Mouse (Mus musculus): Measurements from ENCODE around the gene Ptprn2. TPM values are rescaled to one million over a fixed set of nuclear protein-coding genes. Genes with fewer than 3 reads are reported as not detected.

The Ptprn2 gene
- polyA plus RNA-seq, 1 experiment from 2014 or later, result 0.08 TPM

DNA sequence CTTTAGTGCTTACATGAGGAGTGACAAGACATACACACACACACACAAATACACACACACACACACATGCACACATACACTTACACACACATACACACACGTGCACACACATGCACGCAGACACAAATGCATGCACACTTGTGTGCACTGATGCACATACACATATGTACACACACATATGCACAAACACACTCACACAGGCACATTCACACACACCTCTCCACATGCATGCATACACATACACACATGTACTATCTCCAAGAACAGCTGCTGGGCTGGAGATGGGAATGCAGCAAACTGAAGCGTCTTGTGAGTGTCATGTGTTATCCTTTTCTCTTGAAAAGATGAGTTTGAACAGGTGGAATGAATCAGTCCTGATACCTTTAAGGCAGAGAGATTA is 115.9 kb downstream of the Ptprn2 start:
- Histone ChIP-seq H3K36me3 (ENCODE audit: control insufficient read depth, insufficient read depth, low read length) (no peaks in the 10 kb centered on the region), H3K27me3 (ENCODE audit: control insufficient read depth, insufficient read depth, low read length) (no peaks in the 10 kb centered on the region), H3K27ac (ENCODE audit: low read depth, low read length) (no peak overlapping the region), H3K4me3 (ENCODE audit: low read length) (no peak overlapping the region), H3K4me2 (replicated peaks; ENCODE audit: low read depth, low read length) (no peak overlapping the region), H3K9me3 (ENCODE audit: control insufficient read depth, low read length) (no peaks in the 10 kb centered on the region), H3K4me1 (ENCODE audit: control insufficient read depth, insufficient read depth, low read length) (no peaks in the 10 kb centered on the region), H3K9ac (ENCODE audit: low read depth, low read length) (no peak overlapping the region)
- WGBS, result 89% methylated on average over 3 of the region's 3 CpGs
- ATAC-seq (ENCODE audit: low FRiP score, low TSS enrichment), result no peak

DNA sequence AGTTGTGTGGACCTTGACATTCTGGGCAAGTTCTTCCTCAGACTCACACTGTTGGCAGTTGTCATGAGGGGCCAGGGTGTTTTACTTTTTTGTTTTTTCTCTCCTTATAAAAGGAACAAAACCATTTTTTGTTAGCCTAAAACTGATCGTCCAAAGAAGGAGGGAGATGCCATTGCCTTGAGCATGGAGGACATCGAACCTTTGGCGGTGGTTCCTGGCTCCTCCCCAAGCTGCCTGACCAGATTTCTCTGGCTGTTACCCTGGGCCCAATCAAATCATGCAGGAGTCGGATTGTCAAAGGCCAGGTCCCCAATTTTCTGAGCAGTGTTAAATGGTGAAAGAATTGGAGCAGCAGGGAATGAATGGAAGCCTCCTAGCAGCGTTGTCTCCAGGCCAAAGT is 116.4 kb downstream of the Ptprn2 start:
- Histone ChIP-seq H3K4me2 (replicated peaks; ENCODE audit: low read depth, low read length) (no peak overlapping the region), H3K4me3 (ENCODE audit: low read length) (no peak overlapping the region), H3K36me3 (ENCODE audit: control insufficient read depth, insufficient read depth, low read length) (no peaks in the 10 kb centered on the region), H3K9ac (ENCODE audit: low read depth, low read length) (no peak overlapping the region), H3K27ac (ENCODE audit: low read depth, low read length) (no peak overlapping the region), H3K4me1 (ENCODE audit: control insufficient read depth, insufficient read depth, low read length) (no peaks in the 10 kb centered on the region), H3K9me3 (ENCODE audit: control insufficient read depth, low read length) (no peaks in the 10 kb centered on the region), H3K27me3 (ENCODE audit: control insufficient read depth, insufficient read depth, low read length) (no peaks in the 10 kb centered on the region)
- no peak for ATAC-seq (ENCODE audit: low FRiP score, low TSS enrichment)
- WGBS, result 85% methylated on average over 5 of the region's 5 CpGs

DNA sequence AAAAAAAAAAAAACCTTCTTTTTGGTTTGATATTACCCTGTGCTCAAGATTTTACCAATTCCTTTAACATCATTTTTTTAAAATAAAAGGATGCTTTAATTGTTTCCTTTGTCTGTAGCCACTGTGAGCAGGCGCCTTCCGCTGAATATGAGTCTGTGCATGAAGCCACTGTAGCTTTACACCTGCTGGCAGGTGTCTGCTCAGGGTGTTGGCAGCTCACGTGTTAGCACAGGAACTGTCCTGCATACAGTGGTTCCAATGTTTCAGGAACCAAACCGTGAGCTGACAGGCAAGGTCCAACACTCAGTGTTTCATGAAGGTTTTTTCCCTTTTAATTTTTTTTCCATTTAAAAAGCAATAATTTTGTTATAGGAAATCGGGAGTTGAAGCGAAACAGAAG is 123.1 kb downstream of the Ptprn2 start:
- H3K4me2 ChIP-seq (replicated peaks; ENCODE audit: low read depth, low read length), result no peak overlapping the region
- no peak overlapping the region for H3K9ac ChIP-seq (ENCODE audit: low read depth, low read length)
- no peak for ATAC-seq (ENCODE audit: low FRiP score, low TSS enrichment)
- no peaks in the 10 kb centered on the region for H3K9me3 ChIP-seq (ENCODE audit: control insufficient read depth, low read length)
- no peak overlapping the region for H3K27ac ChIP-seq (ENCODE audit: low read depth, low read length)
- no peak overlapping the region for H3K4me3 ChIP-seq (ENCODE audit: low read length)
- H3K27me3 ChIP-seq (ENCODE audit: control insufficient read depth, insufficient read depth, low read length), result no peaks in the 10 kb centered on the region
- WGBS, result 84% methylated on average over 6 of the region's 6 CpGs
- H3K4me1 ChIP-seq (ENCODE audit: control insufficient read depth, insufficient read depth, low read length), result no peaks in the 10 kb centered on the region
- no peaks in the 10 kb centered on the region for H3K36me3 ChIP-seq (ENCODE audit: control insufficient read depth, insufficient read depth, low read length)

DNA sequence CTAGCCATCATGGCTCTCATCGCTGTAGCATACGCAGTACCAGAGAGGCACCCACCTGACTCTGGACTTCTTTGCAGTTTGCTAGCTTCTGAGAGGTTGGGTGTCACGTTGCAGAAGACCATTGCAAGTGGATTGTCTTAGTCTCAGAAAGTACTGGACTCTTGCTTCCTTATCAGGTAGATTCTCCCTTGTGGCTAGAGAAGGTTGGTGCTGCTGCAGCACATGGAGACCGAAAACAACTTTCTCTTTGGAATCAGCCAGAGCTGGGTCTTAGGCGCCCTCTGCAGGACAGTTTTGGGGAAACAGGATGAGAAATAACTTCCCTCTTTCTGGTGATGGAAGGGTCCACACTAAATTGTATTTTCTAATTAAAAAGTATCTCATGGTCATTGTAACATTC is 134.3 kb downstream of the Ptprn2 start:
- 46% methylated on average over 5 of the region's 5 CpGs for WGBS
- no peak overlapping the region for H3K27ac ChIP-seq (ENCODE audit: low read depth, low read length)
- H3K4me3 ChIP-seq (ENCODE audit: low read length), result no peak overlapping the region
- no peaks in the 10 kb centered on the region for H3K36me3 ChIP-seq (ENCODE audit: control insufficient read depth, insufficient read depth, low read length)
- no peak overlapping the region for H3K9ac ChIP-seq (ENCODE audit: low read depth, low read length)
- H3K4me2 ChIP-seq (replicated peaks; ENCODE audit: low read depth, low read length), result no peak overlapping the region
- no peaks in the 10 kb centered on the region for H3K9me3 ChIP-seq (ENCODE audit: control insufficient read depth, low read length)
- no peaks in the 10 kb centered on the region for H3K4me1 ChIP-seq (ENCODE audit: control insufficient read depth, insufficient read depth, low read length)
- peak; percentile 81 for ATAC-seq (ENCODE audit: low FRiP score, low TSS enrichment)
- no peaks in the 10 kb centered on the region for H3K27me3 ChIP-seq (ENCODE audit: control insufficient read depth, insufficient read depth, low read length)

DNA sequence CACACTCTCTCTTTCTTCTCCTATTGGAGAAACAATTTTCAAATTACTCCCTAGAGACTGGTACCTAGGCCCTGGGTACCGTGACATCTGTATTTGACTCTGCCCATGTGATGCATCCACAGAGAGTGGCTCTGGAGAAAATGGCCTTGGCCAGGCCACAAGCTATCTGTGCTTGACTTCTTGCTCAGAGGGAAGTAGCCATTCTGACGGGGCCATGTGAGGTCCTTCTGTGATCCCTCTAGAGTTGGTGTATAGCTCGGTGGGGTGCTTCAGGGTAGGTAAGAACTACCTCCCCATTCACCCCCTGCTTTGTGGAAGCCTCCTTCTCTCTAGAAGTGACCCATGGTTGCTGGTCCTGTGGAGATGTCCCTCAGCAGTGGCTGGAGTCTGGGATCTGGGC is 134.8 kb downstream of the Ptprn2 start:
- Histone ChIP-seq H3K4me2 (replicated peaks; ENCODE audit: low read depth, low read length) (no peak overlapping the region), H3K36me3 (ENCODE audit: control insufficient read depth, insufficient read depth, low read length) (no peaks in the 10 kb centered on the region), H3K9ac (ENCODE audit: low read depth, low read length) (no peak overlapping the region), H3K4me1 (ENCODE audit: control insufficient read depth, insufficient read depth, low read length) (no peaks in the 10 kb centered on the region), H3K27me3 (ENCODE audit: control insufficient read depth, insufficient read depth, low read length) (no peaks in the 10 kb centered on the region), H3K9me3 (ENCODE audit: control insufficient read depth, low read length) (no peaks in the 10 kb centered on the region), H3K4me3 (ENCODE audit: low read length) (no peak overlapping the region), H3K27ac (ENCODE audit: low read depth, low read length) (no peak overlapping the region)
- WGBS, result 83% methylated on average over 3 of the region's 3 CpGs
- no peak for ATAC-seq (ENCODE audit: low FRiP score, low TSS enrichment)

DNA sequence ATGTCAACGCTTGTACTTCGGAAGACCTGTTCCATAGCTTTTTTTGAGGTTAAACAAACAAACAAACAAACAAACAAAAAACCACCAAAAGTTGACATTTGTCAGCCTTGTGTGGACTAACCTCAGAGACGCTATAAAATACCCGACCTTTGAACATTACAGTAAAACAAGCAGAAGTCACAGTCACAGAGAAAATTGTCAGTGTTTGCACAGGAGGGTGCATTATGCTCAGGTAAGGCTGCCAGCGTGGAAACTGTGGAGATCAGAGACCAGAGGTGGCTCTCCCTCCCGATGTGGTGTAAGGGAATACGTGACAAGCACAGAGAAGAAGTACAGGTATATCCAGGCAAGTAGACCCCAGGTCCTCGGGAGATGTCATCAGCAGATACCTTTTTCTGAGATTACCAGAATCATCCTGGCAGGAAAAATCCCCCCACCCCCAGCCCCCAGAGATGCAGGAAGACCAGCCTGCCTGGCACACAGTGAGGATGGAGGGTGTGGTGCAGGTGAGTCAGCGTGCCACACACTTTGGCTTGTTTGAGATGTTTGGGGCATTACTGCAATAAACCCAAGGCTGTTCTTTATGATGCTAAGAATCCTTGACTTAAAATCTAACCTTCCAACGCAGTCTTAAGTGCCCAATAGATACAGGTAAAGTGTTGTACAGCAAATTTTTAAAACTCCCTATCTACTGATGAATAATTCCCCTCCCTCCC is 136.0 kb downstream of the Ptprn2 start:
- WGBS, result 76% methylated on average over 10 of the region's 10 CpGs
- ATAC-seq (ENCODE audit: low FRiP score, low TSS enrichment), result no peak
- H3K36me3 ChIP-seq (ENCODE audit: control insufficient read depth, insufficient read depth, low read length), result no peaks in the 10 kb centered on the region

DNA sequence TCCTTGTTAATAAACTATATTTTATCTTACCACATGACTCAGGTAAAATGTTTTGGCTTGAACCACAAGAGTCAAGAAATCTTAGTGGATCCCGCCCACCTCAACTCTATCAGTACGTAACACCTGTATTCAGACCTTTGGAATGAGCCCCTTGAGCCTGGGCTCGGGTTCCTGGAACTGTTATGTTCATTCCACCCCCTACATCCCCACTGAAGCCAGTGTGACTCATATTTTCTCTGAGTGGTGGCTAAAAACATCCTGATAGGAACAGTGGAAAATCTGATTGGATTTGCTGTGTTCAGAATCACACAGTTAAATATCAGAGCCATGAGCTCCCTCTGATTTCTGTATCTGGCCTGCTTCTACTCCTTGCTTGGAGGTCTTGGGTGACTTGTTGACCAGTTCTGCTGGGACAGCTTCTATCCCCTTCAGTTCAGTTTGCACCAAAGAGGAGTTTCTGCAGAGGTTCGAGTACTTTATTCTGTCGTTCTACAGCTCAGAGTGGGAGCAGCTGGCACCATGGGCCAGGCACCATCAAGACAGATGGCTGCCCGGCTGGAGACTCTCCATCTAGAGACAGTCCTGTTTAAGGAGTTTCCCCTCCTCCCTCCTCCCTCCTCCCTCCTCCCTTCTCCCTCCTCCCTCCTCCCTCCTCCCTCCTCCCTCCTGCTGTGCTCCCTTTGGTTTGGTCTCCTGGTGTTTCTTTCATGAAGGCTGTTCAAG is 137.3 kb downstream of the Ptprn2 start:
- no peaks in the 10 kb centered on the region for H3K36me3 ChIP-seq (ENCODE audit: control insufficient read depth, insufficient read depth, low read length)
- no peak overlapping the region for H3K4me2 ChIP-seq (replicated peaks; ENCODE audit: low read depth, low read length)
- no peaks in the 10 kb centered on the region for H3K4me1 ChIP-seq (ENCODE audit: control insufficient read depth, insufficient read depth, low read length)
- H3K27me3 ChIP-seq (ENCODE audit: control insufficient read depth, insufficient read depth, low read length), result no peaks in the 10 kb centered on the region
- 68% methylated on average over 6 of the region's 6 CpGs for WGBS
- H3K27ac ChIP-seq (ENCODE audit: low read depth, low read length), result no peak overlapping the region
- ATAC-seq (ENCODE audit: low FRiP score, low TSS enrichment), result no peak
- no peak overlapping the region for H3K9ac ChIP-seq (ENCODE audit: low read depth, low read length)
- H3K9me3 ChIP-seq (ENCODE audit: control insufficient read depth, low read length), result no peaks in the 10 kb centered on the region
- H3K4me3 ChIP-seq (ENCODE audit: low read length), result no peak overlapping the region

More for the DNA sequence above, 136.0 kb downstream of the Ptprn2 start:
- no peak overlapping the region for H3K27ac ChIP-seq (ENCODE audit: low read depth, low read length)
- H3K9ac ChIP-seq (ENCODE audit: low read depth, low read length), result no peak overlapping the region
- no peak overlapping the region for H3K4me2 ChIP-seq (replicated peaks; ENCODE audit: low read depth, low read length)
- H3K4me3 ChIP-seq (ENCODE audit: low read length), result no peak overlapping the region
- H3K9me3 ChIP-seq (ENCODE audit: control insufficient read depth, low read length), result no peaks in the 10 kb centered on the region
- no peaks in the 10 kb centered on the region for H3K27me3 ChIP-seq (ENCODE audit: control insufficient read depth, insufficient read depth, low read length)
- H3K4me1 ChIP-seq (ENCODE audit: control insufficient read depth, insufficient read depth, low read length), result no peaks in the 10 kb centered on the region

DNA sequence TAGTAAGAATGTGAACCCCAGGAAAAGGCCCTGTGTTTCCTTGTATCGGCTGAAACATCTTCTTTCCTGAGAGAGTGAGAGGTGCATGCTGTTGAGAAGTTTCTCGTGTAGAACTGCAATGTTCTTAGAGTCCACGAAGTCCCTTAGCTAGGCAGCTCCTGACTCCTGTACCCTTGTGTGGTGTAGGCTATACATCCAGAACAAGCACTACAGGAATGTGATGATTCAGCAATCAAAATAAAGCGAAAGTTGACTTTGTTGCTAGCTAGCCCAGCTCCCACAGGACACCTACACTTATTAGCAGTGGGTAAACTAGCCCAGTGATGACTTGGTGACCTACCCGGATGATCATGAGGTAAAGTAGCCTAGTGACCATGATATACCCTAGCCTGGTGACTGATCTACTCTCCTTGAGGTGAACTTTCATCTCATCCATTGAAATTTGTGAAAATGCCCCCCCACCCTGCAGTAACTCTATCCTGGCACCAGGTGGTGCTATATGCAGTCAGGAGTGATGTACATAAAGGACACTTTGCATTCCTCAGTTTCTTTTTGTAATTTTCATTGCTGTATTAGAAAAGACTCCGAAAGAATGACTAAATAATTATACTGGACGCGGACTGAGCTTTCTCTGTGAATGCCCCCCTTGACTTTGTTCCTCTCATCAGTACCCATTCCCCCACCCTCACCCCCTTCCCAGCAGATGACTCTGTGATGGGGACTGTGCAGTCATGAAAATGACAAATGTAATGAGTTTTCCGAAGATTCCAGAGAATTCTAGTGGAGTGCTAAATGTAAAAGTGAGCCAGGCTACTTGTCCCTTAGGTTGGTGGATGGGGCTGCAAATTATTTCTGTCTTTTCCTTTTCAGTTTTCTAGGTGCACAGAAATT is 140.1 kb downstream of the Ptprn2 start:
- H3K27ac ChIP-seq (ENCODE audit: low read depth, low read length), result no peak overlapping the region
- WGBS, result 58% methylated on average over 9 of the region's 9 CpGs
- no peaks in the 10 kb centered on the region for H3K27me3 ChIP-seq (ENCODE audit: control insufficient read depth, insufficient read depth, low read length)
- H3K4me3 ChIP-seq (ENCODE audit: low read length), result no peak overlapping the region
- no peak overlapping the region for H3K9ac ChIP-seq (ENCODE audit: low read depth, low read length)
- peak; percentile 53 for ATAC-seq (ENCODE audit: low FRiP score, low TSS enrichment)
- H3K36me3 ChIP-seq (ENCODE audit: control insufficient read depth, insufficient read depth, low read length), result no peaks in the 10 kb centered on the region
- no peaks in the 10 kb centered on the region for H3K4me1 ChIP-seq (ENCODE audit: control insufficient read depth, insufficient read depth, low read length)
- no peaks in the 10 kb centered on the region for H3K9me3 ChIP-seq (ENCODE audit: control insufficient read depth, low read length)
- H3K4me2 ChIP-seq (replicated peaks; ENCODE audit: low read depth, low read length), result no peak overlapping the region

DNA sequence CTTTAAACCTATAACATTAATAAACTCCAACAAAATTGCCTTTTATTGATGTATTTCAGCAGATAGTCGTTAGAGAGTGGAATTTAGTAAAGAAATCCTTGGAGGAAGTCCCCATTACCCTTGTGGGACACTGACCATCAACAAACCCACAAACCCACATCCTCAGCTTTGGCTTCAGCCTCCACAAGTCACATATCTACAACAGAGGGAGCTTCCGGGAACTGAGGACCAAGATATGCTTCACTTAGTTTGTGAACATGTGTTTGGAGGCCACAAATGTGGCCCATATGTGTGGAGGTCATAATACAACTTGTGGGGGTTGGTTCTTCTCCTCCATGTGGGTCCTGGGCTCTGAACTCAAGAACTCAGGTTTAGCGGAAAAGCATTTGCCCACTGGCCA is 143.5 kb downstream of the Ptprn2 start:
- no peak overlapping the region for H3K4me2 ChIP-seq (replicated peaks; ENCODE audit: low read depth, low read length)
- H3K4me1 ChIP-seq (ENCODE audit: control insufficient read depth, insufficient read depth, low read length), result no peaks in the 10 kb centered on the region
- H3K9me3 ChIP-seq (ENCODE audit: control insufficient read depth, low read length), result no peaks in the 10 kb centered on the region
- no peaks in the 10 kb centered on the region for H3K36me3 ChIP-seq (ENCODE audit: control insufficient read depth, insufficient read depth, low read length)
- no peaks in the 10 kb centered on the region for H3K27me3 ChIP-seq (ENCODE audit: control insufficient read depth, insufficient read depth, low read length)
- no peak overlapping the region for H3K9ac ChIP-seq (ENCODE audit: low read depth, low read length)
- H3K27ac ChIP-seq (ENCODE audit: low read depth, low read length), result no peak overlapping the region
- no peak for ATAC-seq (ENCODE audit: low FRiP score, low TSS enrichment)
- no peak overlapping the region for H3K4me3 ChIP-seq (ENCODE audit: low read length)
- 81% methylated on average over 3 of the region's 3 CpGs for WGBS
